Mouse (Mus musculus) C2C12 (cell line): Measurements from ENCODE around the gene H2-M10.6.

Experiments
- CTCF ChIP-seq: IDR thresholded peaks from one replicate; pipeline ENCODE4 v1.5.1; 2011; ENCODE audit not compliant: control insufficient read depth, insufficient read depth, insufficient read length
- FOSL1 ChIP-seq: IDR thresholded peaks from one replicate; pipeline ENCODE4 v1.8.0; 2011; ENCODE audit warnings: mild to moderate bottlenecking, low read length; ENCODE audit not compliant: poor library complexity, insufficient read depth, severe bottlenecking
- MAX ChIP-seq: IDR thresholded peaks from one replicate; pipeline ENCODE4 v1.6.1; 2011; ENCODE audit warnings: mild to moderate bottlenecking, control low read depth
- MYOD1 ChIP-seq: IDR thresholded peaks from one replicate; pipeline ENCODE4 v1.6.1; 2011; ENCODE audit warnings: low read depth; ENCODE audit not compliant: control insufficient read depth, insufficient read length
- USF1 ChIP-seq: IDR thresholded peaks from one replicate; pipeline ENCODE4 v1.6.1; 2011; ENCODE audit warnings: low read depth, mild to moderate bottlenecking, control low read depth, moderate library complexity

DNA sequence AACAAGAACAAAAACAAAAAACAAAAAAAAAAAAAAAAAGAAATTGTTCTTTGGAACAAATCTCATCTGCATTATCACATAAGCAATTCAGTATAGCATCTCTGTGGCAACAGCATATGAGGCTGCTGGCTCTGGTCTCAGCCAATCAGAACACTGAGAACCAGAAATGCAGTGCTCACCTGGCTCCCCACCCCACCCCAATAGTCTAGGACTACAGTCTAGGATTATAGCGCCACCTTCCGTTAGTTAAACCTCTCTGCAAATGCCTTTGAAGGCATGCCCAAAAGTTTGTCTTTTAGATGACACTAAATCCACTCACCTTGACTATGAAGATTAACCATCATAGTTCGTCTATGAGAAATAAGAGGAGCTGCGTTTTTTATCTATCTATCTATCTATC, 13.6 kb downstream of the H2-M10.6 start:
- TF ChIP-seq USF1: no peak
- no peak for TF ChIP-seq MAX
- no peak for TF ChIP-seq CTCF
- TF ChIP-seq MYOD1: no peak
- no peak for TF ChIP-seq FOSL1
